Mouse (Mus musculus): ENCODE data around the gene Rbck1.

GRCm38 (mm10) chr2:152302862-152303261, 29.6 kb downstream of the Rbck1 start:
- TF ChIP-seq ZNF384 (IDR thresholded peaks at IDR 0.05; ENCODE audit: low read depth, low read length) (no peak), ZC3H11A (IDR thresholded peaks at IDR 0.05; ENCODE audit: borderline replicate concordance, low read depth, low read length) (no peak)
